Mouse (Mus musculus) urinary bladder, postnatal 25 days (tissue): ENCODE measurements around the gene Gm49354.
"Not testable (repeated sequence)": the region's sequence is repeated elsewhere in the genome, so short reads cannot be mapped to it uniquely, and the experiment has no call there.

Experiments
- DNase-seq: peaks from one replicate; pipeline ENCODE4 v3.0.0; 2022; ENCODE audit warnings: low spot score

The Gm49354 gene

DNA sequence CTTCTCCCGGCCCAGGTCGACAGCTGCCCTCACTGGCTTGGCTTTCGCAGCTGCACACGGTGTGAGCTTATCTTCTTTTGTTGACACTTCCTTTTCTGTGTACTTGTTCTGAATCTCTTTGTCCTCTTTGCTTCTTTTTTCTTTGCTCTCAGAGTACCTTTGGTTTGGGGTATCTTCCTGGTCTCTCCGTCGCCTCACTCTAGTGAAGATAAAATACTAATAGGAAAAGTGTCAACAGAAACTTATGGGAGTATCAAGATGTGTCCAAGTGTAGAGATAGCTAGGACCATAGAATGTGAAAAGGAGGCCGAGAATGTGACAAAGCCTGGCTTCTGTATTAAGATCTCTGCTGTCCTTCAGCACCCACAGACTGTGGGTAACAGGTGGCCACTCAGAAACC lies at the start of gene Gm49354:
Gene Gm49354 (minus strand): TSS at position 101 of the 400 bp plus-strand sequence.
- no peak for DNase-seq

DNA sequence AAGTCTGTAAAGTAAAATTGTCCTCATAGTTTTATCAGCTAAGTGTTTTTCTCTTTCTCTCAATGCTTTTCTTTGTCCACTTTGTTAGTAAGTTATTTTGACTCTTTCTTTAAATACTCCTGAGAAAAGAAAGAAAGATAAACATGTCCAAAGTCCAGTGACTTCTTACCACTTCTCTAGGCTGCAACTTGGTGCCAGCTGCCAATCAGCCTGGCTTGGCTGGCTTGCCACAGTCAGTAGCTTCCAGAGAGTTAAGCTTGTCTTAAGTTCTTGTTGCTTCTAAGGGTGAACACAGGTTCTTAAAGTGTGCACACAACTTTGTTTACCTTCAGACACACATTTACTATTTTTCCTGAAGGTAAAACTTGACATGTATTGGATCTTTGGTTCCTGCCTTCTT lies 43.9 kb upstream of the Gm49354 start:
- DNase-seq = no peak

DNA sequence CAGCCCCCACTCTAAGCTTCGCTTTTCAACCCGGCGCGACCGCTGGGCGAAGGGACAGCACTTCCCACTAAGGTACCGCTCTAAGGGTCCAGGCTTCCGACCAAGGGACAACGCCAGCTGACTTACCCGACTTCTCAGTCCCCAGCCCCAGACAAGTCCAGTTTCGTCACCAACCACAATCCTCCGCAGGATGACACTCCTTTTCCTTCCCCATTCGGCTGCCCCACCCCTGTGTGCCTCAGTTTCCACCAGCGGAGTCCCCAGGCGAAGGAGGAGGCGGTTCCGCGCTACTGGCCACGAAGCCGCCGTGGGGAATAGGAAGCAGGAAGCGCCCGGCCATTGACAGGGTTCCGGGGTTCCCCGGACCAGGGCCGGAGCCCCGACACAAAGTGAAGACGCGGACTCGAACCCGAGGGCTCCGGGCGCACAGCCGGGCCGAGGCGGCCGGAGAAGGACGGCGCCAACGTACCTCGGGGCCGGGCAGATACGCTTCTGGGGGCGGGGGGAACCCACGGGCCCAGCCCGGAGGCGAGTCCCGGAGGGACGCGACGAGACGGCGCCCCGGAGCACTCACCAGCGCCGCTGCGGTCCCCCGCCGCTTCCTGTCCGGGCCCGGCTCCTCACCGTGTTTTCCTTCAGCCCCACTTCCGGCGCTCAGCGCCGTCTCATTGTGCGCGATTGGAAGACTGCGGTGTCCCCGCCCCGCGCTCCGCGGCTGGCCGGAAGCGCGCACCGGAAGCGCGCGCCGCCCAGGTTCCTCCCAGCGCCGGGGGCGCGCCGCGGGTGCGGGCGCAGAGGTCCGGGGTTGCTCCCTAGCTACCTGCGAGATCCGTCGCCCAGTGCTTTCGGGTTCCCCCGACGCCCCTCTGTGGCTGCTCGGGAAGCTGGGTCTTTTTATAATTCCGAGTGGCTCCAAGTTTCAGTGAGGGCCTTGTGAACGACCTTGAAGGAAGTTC lies 40.7 kb upstream of the Gm49354 start, which contains the start of gene Tut7:
Gene Tut7 (minus strand): TSS at position 641 of the 956 bp plus-strand sequence.
- peak; percentile 83 for DNase-seq

DNA sequence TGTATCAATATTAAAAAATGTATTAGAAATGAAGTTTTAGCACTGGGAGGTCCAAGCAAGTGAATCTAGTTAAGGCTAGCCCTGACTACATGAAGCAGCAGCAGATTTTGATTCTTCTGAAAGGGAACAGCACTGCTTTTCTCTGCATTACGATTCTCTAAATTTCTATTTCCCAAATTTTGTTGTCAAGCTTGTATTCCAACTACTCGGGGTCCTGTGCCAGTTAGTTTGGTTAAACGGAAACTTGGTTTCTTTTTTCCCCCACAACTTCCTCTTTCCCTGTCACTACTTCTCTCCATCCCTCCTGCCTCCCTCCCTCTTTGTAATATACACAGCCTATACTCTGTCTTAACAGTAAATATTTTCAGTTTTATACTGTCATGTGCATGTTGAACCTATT lies 38.8 kb upstream of the Gm49354 start:
- no peak for DNase-seq

DNA sequence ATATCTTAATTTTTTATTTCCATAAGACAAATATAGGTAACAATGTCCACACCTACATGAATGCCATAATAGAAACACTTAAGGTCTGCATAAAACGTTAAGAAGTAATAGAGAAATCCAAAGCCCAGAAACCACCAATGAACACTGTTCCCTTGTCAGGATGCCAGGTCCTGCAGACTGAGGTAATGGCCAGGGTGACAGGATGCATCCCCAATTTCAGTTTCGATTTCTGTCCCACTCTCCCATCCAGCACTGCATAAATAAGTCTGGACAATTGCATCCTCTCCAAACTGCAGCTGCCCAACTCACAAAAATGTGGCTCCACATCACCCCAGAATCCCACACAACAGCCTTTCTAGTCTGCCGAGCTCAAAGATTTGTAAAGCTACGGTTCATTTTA lies 38.1 kb upstream of the Gm49354 start:
- no peak for DNase-seq

DNA sequence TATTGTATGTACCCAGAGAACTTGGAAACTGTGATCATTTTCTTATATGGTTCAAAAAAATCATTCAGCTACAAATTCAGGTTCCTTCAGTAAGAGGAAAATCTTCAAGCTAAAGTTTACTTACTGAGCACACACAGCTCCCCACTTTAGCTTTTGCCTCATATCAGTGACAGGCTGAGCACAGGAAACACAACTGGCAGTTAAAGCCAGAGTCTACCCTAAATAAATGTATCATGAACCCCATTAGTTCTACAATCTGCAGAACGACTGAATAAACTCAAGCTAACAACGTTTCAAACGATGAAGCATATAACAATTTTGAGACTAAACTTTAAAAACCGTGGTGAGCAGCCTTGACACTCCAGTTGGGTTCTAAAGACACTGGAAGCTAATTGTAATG lies 35.3 kb upstream of the Gm49354 start:
- no peak for DNase-seq

DNA sequence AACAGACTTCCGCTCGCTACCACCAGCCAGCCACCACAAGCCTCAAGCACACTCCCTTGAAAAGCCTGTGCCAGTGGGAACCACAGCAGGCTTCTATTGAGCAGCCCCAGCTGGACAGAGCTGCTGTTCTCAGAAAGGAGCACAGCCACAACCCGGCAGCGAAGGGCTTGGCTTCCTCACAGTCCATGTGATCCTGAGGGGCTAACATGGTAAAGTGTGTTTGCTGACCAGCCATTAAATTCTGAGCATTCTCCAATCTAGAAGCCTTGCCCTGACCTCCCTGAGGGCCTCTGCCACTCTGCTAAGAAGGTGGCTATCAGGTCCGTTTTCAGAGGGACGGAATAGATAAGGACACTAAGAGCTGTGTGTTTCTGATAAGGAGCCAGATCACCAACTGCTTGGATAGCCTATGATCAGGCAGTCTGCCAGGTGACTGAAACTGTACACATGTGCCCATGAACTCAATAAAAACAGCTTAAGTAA lies 32.1 kb upstream of the Gm49354 start:
- no peak for DNase-seq

DNA sequence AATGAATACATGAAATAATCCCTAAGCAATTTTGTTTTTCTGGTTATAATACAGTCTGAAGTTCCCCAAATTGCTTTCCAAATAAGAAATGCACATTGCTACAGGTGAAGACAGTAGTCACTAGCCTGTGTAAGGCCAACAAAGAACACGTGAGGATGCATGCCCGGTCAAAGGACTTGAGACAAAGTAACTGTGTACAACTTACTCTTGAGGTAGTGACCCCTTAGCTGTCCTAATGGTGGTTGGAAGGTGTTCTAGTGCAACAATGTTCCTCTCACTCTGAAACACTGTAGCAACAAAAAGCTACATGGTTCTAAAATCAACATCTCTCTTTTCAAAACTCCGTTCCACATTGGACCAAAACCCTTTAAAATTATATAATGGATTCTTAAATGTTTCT lies 29.5 kb upstream of the Gm49354 start:
- DNase-seq = no peak

DNA sequence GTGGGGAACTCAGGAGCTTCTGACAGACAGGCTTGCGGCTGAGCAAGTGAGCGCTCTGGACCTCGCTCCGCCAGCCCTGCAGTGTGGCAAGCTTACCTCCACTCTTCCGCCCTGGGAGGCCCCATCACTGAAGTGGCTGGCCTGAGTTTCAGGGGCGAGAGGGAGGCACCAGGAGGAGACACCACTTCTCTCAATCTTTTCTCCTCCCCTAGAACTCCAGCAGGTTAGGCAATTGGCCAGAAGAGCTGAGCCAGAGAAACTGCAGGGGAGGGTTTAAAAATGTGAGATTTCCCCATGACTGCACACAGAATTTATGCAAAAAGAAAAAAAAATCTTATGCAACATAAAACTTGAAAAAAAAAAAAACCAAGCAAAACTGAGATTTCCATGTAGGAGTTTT lies 19.0 kb upstream of the Gm49354 start:
- no peak for DNase-seq

DNA sequence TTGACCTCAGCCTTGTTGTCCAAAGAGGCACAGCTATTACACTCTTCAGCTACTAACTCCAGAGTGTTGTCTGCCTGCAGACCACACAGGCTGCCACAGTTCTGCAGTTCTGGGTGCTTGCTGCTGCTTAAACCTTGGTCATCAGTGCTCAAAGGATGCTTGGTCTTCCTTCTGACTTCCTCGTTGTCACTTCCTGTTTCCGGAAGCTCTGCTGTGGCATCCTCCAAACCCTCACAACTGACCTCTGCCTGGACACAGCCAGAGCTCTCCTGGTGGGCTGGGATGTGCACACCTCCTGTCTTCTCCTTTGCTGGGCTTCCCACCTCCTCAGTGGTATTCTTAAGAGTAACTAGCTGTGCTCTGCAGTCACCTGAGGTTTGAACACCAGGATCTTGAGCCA lies 18.0 kb upstream of the Gm49354 start:
- no peak for DNase-seq

DNA sequence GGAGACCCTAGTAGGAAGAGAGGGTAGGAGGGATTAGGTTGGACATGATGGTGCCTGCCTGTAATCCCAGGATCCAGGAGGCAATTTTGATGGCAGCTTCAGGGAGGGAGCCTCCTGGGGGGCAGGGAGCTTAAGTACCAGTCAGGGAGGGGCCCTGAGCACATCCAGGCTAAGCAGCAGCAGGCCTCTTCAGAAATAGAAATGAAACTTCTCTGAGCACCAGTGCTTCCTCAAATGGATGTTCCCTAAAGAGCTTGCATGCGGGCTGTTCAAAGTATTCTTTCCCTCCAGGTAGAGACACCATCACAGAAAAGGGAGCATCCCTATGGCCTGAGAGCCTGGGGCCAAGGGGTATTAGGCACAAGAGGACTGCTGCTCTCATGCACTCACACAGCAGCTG lies 16.3 kb upstream of the Gm49354 start:
- no peak for DNase-seq

DNA sequence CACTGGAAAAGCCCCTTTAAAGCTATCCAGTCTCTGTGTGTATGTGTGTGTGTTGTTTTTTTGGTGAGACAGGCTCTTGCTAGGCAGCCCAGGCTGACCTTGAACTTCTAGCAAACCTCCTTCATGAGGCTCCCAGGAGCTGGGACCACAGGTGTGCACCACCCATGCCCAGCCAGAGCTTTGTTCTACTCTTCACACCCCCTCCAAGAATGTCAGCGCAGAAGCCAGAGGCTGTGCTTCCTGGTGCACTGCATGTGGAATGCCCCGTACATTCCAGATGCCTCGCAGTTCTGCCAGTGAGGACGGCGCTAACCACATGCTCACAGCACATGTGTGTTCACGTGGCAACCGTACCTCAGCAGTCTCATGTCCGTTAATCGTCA lies 14.4 kb upstream of the Gm49354 start:
- no peak for DNase-seq

DNA sequence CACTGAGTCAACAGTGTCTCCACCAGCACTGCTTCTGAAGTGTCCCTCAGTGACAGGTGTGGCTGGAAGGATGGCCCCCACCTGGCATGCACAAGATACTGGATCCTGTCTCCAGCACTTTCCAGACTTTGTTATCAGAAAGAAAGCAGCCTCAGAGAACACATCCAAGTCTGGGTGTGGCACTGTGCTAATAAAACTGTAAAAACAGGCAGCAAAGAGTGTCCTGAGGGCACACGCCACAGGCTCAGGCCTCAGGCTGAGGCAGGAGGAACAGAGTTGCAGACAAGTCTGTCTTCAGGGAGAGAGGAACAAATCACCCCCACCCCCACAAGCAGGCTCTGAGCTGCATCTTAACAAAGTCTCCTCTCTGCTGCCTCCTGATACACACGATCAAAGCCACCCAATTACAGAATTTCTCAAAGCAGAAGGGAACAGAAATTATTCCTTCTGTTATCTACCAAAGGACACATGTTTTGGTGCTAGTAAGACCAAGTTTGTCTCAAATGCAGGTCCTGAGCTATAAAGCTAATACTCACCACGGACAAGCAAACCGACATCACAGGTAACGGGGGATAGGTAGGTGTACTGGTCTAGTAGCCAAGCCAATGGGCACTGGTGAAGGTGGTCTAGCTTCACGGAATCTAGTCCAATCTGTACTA lies 13.9 kb upstream of the Gm49354 start:
- DNase-seq = no peak

DNA sequence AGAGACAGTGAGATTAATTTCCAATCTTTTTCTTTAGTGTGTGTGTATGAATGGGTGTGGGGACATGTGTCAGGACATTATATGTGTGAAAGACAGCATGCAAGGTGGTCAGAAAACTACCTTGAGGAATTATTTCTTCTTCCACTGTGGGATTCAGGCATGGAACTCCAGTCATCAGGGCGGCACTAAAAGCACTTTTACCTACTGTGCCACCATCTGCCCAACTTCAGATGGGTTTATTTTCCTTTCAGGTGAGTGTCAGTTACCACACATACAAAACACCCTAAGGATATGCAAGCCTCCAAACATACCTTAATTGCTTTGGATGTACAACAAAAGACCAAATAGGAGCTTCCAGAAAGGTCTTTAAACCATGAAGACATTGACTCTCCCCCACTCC lies 12.7 kb upstream of the Gm49354 start:
- DNase-seq = no peak

DNA sequence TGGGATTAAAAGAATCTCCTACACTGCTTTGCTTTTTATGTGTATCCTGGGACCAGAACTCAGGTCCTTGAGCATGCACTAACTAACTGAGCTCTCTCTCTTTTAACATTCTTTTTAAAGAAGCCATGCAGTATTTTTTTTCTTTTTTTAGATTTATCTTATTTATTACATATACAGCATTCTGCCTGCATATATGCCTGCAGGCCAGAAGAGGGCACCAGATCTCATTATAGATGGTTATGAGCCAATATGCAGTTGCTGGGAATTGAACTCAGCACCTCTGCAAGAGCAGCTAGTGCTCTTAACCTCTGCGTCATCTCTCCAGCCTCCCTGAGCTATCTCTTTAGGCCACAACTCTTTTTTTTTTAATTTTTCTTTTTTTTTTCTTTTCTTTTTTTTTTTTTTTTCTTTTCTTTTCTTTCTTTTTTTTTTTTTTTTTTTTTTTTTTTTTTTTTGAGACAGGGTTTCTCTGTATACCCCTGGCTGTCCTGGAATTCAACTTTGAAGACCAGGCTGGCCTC lies 2.2 kb downstream of the Gm49354 start:
- not testable (repeated sequence) for DNase-seq

DNA sequence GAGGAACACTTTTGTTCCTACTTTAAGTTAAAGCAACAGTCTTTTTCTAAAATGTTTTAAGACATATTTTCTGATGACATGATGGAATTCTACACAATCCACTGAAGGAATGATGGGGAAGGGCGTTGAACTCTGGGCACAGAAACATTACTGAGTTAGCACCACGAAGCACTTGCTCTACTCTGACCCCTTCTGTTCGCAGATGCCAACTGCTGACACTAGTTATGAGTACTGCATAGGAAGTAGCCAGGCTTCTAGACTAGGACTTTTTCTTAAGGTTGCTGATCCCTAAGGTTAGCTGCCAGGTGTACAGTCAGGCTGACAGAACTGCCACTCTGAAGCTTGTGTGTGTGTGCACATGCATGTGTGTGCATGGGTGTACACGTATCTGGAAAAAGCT lies 2.8 kb downstream of the Gm49354 start:
- DNase-seq = no peak

DNA sequence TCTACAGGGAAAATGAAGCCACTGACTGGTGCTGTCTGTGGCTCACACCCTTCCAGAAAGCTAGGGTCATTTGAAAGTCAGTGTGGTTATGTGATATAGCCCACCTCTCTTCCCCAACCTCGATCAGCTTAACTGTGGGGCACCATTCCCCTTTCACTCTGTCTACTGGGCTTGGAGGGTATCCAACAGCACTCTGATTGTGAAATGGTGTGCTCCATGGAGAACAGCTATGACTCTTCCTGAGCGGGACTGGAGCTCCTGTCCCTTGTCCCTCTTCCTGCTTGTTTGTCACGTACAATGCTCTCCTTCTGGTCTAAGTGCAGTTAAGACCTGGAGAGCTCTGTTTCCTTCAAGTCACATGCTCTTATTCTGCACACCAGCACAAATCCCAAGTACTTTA lies 6.9 kb downstream of the Gm49354 start:
- no peak for DNase-seq

DNA sequence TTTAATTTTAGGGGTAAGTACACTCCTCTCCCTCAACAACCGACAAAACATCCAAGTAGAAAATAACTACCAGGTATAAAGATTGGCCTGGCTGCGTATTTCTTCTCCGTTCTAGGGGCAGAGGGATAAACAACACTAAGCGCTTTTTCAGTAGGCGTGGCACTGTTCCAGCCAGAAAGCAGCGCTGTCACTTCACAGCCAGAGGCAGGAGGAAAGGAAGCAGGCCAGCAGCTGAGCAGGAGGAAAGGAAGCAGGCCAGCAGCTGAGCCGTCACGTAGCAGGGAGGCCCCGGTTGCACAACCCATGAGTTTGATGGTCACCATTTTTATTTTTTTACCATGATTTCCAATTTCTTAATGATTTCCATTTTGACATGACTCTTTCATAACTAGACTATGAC lies 10.8 kb downstream of the Gm49354 start:
- peak; percentile 47 for DNase-seq

DNA sequence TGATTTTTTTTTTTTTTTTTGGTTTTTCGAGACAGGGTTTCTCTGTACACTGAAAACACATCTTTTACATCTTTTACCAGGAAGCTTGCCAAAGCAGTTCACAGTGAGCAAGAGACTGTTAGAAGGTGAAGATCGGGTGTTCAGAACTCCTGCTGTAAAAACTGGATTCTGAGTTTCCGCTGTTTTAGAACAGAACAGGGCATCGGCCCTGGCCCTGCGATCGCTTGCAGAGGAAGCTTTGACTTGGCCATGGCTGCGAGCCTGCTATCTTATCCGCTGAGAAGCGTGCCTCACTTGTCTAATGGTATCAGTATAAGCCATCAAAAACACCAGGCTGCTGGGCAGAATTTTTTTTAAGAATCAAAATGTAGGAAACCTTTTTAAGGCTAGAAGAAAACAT lies 11.2 kb downstream of the Gm49354 start:
- no peak for DNase-seq

DNA sequence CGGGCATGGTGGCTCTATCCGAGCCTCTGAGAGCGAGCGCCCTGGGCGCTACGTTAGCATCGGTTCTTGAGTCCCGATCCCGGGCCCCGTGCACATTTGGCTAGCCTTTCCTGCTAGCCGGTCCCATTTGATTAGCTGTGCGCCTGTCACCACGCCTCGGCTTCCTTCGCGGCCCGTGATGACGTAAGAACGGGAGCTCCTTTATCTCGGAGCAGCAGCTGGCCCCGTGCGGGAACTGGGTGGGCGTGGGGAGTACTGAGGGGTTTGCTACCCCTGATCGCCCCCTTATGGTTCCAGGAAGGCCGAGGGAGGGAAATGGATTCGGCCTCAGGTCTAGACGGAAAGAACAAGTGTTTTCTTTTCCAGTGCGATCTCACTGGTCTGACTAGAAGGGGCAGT lies 11.9 kb downstream of the Gm49354 start:
- peak; percentile 68 for DNase-seq

DNA sequence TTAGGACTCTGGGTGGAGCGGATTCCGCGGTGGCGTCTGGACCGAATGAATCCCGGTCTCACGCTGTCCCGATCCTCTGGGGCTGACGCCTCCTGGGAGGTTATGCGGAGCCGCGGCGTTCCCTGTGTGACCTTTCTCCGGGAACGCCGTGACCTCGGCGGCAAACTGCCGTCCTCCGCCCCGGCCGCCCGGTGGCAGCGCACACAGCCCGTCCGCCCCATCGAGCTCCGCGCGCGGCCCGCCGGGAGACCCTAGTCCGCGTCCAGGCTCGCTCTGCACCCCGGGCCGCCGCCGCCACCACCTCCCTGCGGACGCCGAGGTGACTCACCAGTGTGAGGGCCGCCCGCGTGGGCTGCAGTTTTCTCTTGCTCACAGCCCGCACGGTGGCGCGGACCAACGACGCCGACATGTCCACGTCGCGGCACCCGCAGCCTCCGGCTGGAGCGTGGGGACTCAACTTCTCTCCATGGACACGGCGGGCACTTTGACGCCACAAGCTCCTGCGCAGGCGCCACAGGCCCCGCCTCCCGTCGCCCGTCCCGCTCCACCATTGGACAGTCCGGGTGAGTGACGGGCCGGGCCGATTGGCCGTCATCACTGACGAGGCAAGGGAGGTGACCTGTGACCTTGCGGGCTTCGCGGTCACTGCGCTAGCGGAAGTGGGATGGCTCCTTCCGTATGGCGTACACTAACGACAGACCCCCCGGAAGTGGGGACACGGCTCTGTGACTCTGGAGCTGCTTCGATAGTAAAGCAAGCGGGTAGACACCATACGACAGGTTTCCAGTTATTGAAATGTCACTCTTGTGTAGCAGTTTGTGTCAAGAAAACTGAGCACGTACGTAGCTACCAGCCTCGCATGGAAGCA lies 12.5 kb downstream of the Gm49354 start, which contains the start of gene Isca1:
Gene Isca1 (minus strand): TSS at position 515 of the 868 bp plus-strand sequence.
- peak; percentile 99 for DNase-seq

DNA sequence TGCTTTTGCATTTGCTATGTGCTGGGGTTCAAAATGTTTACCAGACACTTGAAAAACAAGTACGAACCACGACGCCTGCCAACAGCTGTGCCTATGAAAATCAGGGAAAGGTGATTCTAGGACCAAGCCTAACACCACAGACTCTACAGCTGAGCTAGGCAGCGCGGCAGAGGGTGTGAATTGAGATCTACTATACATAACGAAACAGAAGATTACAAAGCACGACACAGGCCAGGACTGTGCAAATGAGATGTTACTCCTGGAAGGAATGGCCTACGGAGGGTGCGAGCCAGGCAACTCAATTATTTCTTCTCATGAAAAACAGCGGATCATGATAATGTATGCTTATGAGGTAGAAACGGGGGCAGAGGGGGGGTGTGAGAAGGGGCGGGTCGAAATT lies 13.5 kb downstream of the Gm49354 start:
- no peak for DNase-seq
